Mouse (Mus musculus): ENCODE results near the gene Dusp27. TPM values are rescaled to one million over a fixed set of nuclear protein-coding genes. Genes with fewer than 3 reads are reported as not detected.

Dusp27 gene
- polyA plus RNA-seq, 1 experiment from 2014 or later, result 1.9 TPM

DNA sequence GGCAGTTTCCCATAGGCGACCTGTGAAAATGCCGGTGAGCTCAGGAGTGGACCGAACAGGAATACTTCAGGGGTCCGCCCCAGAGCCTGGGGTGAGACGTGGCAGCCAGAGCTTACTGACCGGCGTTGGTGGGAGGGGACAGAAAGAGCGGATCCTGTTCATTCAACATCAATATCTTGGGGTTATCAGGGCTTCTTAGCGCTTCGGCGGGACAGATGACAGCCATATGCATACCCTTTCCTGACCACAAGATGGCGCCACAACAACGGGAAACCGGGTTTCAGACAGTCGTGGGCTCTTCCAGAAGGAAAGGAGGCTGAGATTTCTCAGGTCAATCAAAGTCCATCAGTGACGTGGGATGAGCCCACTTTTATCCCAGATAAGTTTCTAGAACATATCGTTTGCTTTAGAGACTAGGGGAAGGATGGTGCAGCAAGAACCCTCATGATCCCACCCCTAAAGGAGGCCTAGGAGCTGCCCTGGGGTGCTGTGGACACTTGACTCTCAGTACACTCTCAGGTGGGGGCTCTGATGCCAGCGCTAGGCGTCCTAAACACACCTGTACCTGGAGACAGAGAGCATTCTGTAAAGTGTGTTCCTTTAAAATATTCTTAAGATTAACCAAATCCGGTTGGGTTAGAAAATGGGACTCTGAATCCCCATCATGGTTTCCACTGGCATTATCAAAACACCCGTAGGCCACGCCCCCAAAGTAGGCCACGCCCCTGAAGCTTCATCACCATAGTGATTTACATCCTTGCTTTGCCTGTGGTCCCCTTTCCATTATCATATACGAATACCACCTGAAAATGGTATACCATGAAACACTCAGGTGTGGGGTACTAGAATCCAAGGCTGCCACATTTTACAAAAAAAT lies 33.1 kb upstream of the Dusp27 start:
- Histone ChIP-seq H3K27me3 (ENCODE audit: control insufficient read depth, insufficient read depth, low read length) (no peaks in the 10 kb centered on the region; the same call in 1 of the 2 replicates), H3K36me3 (ENCODE audit: control insufficient read depth, insufficient read depth, low read length) (no peaks in the 10 kb centered on the region), H3K4me2 (ENCODE audit: low read depth, severe bottlenecking) (peak overlapping the region; percentile 32; the same call in 1 of the 2 replicates), H3K9ac (ENCODE audit: low read length) (no peak overlapping the region), H3K27ac (replicated peaks; ENCODE audit: low read depth, low read length) (no peak overlapping the region), H3K9me3 (ENCODE audit: control insufficient read depth, low read length) (no peaks in the 10 kb centered on the region), H3K4me3 (ENCODE audit: low read depth, low read length) (no peak overlapping the region), H3K4me1 (ENCODE audit: control insufficient read depth, insufficient read depth, low read length) (no peaks in the 10 kb centered on the region)
- 15% methylated on average over 24 of the region's 24 CpGs for WGBS
- peak; percentile 87 for DNase-seq (ENCODE audit: low spot score)
- ATAC-seq (ENCODE audit: insufficient number of reproducible peaks, low FRiP score, low TSS enrichment, low read depth), result 0 out of 2 replicates have a peak, but pooled peaks have one; percentile 29

DNA sequence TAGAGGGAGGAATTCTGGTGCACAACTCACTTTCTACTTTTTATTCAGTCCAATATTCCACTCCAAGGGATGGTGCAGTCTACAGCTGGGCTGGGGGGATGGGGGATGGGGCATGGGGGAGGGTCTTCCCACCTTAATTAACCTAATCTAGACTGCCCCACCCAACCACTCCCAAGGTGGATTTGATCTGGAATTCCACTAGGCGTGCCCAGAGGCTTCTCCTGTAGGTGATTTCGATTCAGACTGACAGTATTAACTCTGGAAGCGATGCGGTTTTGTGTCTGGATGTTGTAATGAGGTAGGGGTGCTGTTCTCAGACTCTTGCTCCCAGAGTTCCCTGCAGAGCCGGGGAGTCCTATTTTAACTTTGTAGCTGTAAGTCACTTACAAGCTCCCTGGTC lies 32.4 kb upstream of the Dusp27 start:
- H3K4me3 ChIP-seq (ENCODE audit: low read depth, low read length), result no peak overlapping the region
- no peaks in the 10 kb centered on the region for H3K9me3 ChIP-seq (ENCODE audit: control insufficient read depth, low read length)
- H3K4me1 ChIP-seq (ENCODE audit: control insufficient read depth, insufficient read depth, low read length), result no peaks in the 10 kb centered on the region
- no peak overlapping the region for H3K9ac ChIP-seq (ENCODE audit: low read length)
- H3K36me3 ChIP-seq (ENCODE audit: control insufficient read depth, insufficient read depth, low read length), result no peaks in the 10 kb centered on the region
- DNase-seq (ENCODE audit: low spot score) (no peak), ATAC-seq (ENCODE audit: insufficient number of reproducible peaks, low FRiP score, low TSS enrichment, low read depth) (no peak)
- H3K27ac ChIP-seq (replicated peaks; ENCODE audit: low read depth, low read length), result no peak overlapping the region
- no peak overlapping the region; the same call in 1 of the 2 replicates for H3K4me2 ChIP-seq (ENCODE audit: low read depth, severe bottlenecking)
- WGBS, result 52% methylated on average over 5 of the region's 5 CpGs
- peaks cover 4% of the 10 kb centered on the region for H3K27me3 ChIP-seq (ENCODE audit: control insufficient read depth, insufficient read depth, low read length)

DNA sequence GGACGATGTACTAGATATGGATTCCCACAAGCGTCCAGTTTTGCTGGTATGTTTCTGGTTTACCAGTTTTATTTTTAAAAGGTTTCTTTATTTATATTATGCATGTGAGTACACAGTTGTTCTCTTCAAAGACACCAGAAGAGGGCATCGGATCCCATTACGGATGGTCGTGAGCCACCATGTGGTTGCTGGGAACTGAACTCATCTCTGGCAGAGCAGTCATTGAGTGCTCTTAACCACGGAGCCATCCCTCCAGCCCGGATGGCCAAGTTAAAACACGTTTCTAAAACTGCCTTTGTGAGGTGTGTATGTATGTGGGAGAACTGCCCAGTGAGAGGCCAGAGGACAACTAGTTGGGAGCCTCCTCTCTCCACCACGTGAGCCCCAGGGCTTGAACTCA lies 30.9 kb upstream of the Dusp27 start:
- Histone ChIP-seq H3K4me2 (ENCODE audit: low read depth, severe bottlenecking) (no peak overlapping the region), H3K27ac (replicated peaks; ENCODE audit: low read depth, low read length) (no peak overlapping the region), H3K4me3 (ENCODE audit: low read depth, low read length) (no peak overlapping the region), H3K27me3 (ENCODE audit: control insufficient read depth, insufficient read depth, low read length) (peaks cover 13% of the 10 kb centered on the region), H3K9ac (ENCODE audit: low read length) (no peak overlapping the region), H3K36me3 (ENCODE audit: control insufficient read depth, insufficient read depth, low read length) (no peaks in the 10 kb centered on the region), H3K4me1 (ENCODE audit: control insufficient read depth, insufficient read depth, low read length) (no peaks in the 10 kb centered on the region), H3K9me3 (ENCODE audit: control insufficient read depth, low read length) (no peaks in the 10 kb centered on the region)
- 67% methylated on average over 9 of the region's 9 CpGs for WGBS
- DNase-seq (ENCODE audit: low spot score) (no peak), ATAC-seq (ENCODE audit: insufficient number of reproducible peaks, low FRiP score, low TSS enrichment, low read depth) (no peak)

DNA sequence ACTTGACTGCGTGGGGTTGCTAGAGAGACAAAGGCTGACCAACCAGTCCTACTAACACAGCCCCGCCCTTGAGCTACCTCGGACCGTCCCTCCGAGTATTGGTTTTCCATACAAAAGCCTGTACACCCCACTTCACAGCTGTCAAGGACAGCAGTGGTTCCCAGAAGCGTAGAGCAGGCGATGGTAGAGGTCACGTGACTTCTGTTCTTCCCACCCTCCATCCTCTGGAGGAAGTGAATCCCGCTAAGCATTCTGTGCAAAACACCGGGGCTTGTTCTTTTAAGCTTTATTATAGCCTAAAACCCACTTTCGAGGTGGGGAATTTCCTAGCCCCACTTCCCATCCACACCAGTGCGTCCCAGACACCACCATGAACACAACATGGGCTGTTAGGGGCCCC lies 30.0 kb upstream of the Dusp27 start:
- Histone ChIP-seq H3K36me3 (ENCODE audit: control insufficient read depth, insufficient read depth, low read length) (no peaks in the 10 kb centered on the region), H3K4me3 (ENCODE audit: low read depth, low read length) (no peak overlapping the region), H3K27me3 (ENCODE audit: control insufficient read depth, insufficient read depth, low read length) (peaks cover 13% of the 10 kb centered on the region), H3K4me1 (ENCODE audit: control insufficient read depth, insufficient read depth, low read length) (no peaks in the 10 kb centered on the region), H3K27ac (replicated peaks; ENCODE audit: low read depth, low read length) (no peak overlapping the region), H3K9me3 (ENCODE audit: control insufficient read depth, low read length) (no peaks in the 10 kb centered on the region), H3K9ac (ENCODE audit: low read length) (no peak overlapping the region), H3K4me2 (ENCODE audit: low read depth, severe bottlenecking) (no peak overlapping the region)
- 87% methylated on average over 12 of the region's 12 CpGs for WGBS
- DNase-seq (ENCODE audit: low spot score), result no peak
- no peak for ATAC-seq (ENCODE audit: insufficient number of reproducible peaks, low FRiP score, low TSS enrichment, low read depth)

DNA sequence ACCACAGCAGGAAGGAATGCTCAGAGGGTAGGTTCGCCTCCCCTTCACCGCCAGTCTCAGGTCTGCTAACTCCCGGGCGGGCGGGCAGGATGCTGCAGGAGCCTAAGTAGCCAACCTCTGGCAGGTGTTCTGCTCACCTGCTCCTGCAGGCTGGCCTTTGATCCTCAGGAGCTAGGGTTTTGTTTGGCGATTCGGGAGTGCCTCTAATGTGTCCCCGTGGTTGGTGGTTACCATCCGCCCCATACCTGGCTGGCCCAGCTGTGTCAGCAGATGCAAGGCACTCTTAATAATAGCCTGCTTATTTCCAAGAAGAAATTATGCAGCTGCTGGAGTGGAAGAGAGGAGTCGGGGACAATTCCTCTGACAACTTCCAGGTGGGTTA lies 27.4 kb upstream of the Dusp27 start:
- H3K27me3 ChIP-seq (ENCODE audit: control insufficient read depth, insufficient read depth, low read length), result peaks cover 13% of the 10 kb centered on the region
- H3K36me3 ChIP-seq (ENCODE audit: control insufficient read depth, insufficient read depth, low read length), result no peaks in the 10 kb centered on the region
- WGBS, result 29% methylated on average over 10 of the region's 10 CpGs
- no peak overlapping the region for H3K4me3 ChIP-seq (ENCODE audit: low read depth, low read length)
- DNase-seq (ENCODE audit: low spot score) (no peak), ATAC-seq (ENCODE audit: insufficient number of reproducible peaks, low FRiP score, low TSS enrichment, low read depth) (no peak)
- H3K9ac ChIP-seq (ENCODE audit: low read length), result no peak overlapping the region
- no peaks in the 10 kb centered on the region for H3K9me3 ChIP-seq (ENCODE audit: control insufficient read depth, low read length)
- no peaks in the 10 kb centered on the region for H3K4me1 ChIP-seq (ENCODE audit: control insufficient read depth, insufficient read depth, low read length)
- H3K27ac ChIP-seq (replicated peaks; ENCODE audit: low read depth, low read length), result no peak overlapping the region
- no peak overlapping the region for H3K4me2 ChIP-seq (ENCODE audit: low read depth, severe bottlenecking)

DNA sequence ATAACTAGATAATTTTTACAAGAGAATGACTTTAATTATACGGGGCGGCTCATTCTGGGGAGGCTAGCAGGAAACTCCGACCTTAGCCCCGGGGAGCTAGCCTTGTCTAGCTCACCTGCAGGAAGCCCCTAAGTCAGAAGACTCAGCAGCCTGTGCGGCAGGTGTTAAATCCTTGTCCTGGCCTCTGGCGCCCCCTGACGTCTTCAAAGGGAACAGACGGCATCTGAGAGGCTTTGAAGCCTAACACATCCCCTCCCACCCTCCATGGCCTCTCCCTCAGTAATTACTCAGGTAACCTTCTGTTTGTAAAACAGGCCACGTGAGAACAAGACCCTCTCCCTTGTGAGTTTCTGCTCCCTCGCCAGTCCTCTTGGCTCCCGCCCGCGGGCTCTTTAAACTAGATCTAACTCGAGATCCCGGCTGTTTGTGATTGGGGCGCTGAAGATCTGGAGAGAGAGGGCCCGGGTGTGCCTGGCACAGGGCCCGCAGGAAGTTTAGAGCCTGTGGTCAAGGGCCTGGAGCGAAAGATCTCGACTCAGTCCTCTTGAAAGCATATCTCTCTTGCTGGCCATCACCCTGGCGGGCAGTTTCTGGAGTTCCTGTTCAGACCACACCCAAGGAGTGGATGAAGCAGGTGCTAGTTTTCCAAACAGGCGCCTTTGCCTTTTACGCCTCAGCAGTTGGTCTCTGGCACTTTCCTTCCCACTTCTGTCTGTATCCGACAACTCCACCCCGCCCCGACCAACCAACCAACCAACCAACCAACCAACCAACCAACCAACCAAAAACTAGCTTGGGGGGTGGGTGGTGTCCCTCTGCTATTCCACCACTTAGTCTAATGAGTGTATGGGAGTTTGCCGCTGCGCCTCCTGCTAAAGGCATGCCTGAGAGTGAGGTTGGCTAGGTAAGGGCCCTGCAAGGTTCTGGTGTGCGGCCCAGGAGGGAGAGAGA lies 26.7 kb upstream of the Dusp27 start:
- H3K4me2 ChIP-seq (ENCODE audit: low read depth, severe bottlenecking), result peak overlapping the region; percentile 37
- H3K9me3 ChIP-seq (ENCODE audit: control insufficient read depth, low read length), result no peaks in the 10 kb centered on the region
- WGBS, result 8% methylated on average over 29 of the region's 29 CpGs
- H3K27me3 ChIP-seq (ENCODE audit: control insufficient read depth, insufficient read depth, low read length), result peaks cover 13% of the 10 kb centered on the region
- H3K4me3 ChIP-seq (ENCODE audit: low read depth, low read length), result no peak overlapping the region
- no peaks in the 10 kb centered on the region for H3K4me1 ChIP-seq (ENCODE audit: control insufficient read depth, insufficient read depth, low read length)
- ATAC-seq (ENCODE audit: insufficient number of reproducible peaks, low FRiP score, low TSS enrichment, low read depth) (peak; percentile 50; the same call in 1 of the 2 replicates), DNase-seq (ENCODE audit: low spot score) (peak; percentile 90)
- no peak overlapping the region for H3K9ac ChIP-seq (ENCODE audit: low read length)
- no peaks in the 10 kb centered on the region for H3K36me3 ChIP-seq (ENCODE audit: control insufficient read depth, insufficient read depth, low read length)
- H3K27ac ChIP-seq (replicated peaks; ENCODE audit: low read depth, low read length), result no peak overlapping the region

DNA sequence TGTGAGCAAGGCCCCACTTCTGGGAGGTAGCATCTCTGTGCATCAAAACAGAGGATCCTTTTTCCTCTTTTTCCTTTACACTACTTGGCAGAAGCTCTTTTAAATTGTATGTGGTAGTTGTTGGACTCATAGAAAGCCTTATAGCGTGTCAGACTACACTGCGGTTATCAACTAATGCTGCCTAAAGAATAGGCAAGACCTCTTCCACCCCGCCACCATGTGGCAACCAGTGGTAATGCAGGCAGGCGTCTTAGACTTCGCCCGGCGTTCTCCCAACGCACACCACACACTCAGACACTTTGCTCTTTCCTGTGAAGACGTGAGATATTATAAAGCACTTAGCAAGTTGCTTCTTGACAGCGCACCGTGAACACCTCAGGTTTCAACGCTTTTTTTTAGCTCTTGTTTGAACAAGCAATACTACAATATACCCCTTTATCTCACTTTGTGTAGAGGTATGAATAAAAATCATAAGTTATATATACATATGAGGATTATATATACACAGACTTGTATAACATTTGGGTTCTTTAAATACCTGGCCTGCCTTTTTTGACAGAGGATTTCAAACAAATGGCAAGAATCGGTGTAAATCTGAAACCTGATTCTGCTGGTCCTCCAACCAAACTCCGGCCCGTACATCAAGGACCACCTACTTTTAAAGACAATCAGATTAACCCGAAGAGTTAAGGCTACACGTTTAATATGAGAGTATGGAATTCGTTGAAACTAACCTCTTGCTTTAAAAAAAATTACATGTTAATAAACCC lies 25.8 kb upstream of the Dusp27 start:
- no peak overlapping the region for H3K4me3 ChIP-seq (ENCODE audit: low read depth, low read length)
- WGBS, result 14% methylated on average over 18 of the region's 18 CpGs
- H3K4me1 ChIP-seq (ENCODE audit: control insufficient read depth, insufficient read depth, low read length), result no peaks in the 10 kb centered on the region
- H3K36me3 ChIP-seq (ENCODE audit: control insufficient read depth, insufficient read depth, low read length), result no peaks in the 10 kb centered on the region
- H3K9me3 ChIP-seq (ENCODE audit: control insufficient read depth, low read length), result no peaks in the 10 kb centered on the region
- H3K9ac ChIP-seq (ENCODE audit: low read length), result no peak overlapping the region
- H3K27me3 ChIP-seq (ENCODE audit: control insufficient read depth, insufficient read depth, low read length), result peaks cover 13% of the 10 kb centered on the region
- no peak overlapping the region for H3K4me2 ChIP-seq (ENCODE audit: low read depth, severe bottlenecking)
- peak; percentile 95 for DNase-seq (ENCODE audit: low spot score)
- peak; percentile 28; the same call in 1 of the 2 replicates for ATAC-seq (ENCODE audit: insufficient number of reproducible peaks, low FRiP score, low TSS enrichment, low read depth)
- H3K27ac ChIP-seq (replicated peaks; ENCODE audit: low read depth, low read length), result no peak overlapping the region

DNA sequence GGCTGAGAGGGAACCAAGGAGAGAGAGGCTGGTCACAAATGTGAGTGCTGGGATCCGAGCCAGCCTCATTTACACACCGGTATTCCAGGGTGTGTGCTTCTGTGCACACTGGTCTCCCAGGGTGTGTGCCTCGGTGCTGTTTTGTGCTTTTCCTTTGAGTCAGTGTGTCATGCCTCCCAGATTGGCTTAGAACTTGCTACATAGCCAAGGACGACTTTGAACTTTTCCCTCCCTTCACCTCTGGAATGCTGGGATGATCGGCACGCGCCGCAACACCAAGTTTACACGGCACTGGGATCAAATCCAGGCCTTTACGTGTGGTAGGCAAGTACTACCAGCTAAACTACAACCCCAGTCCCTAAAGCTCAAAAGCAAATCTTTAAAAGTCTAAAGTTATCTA lies 24.3 kb upstream of the Dusp27 start:
- H3K27me3 ChIP-seq (ENCODE audit: control insufficient read depth, insufficient read depth, low read length), result peaks cover 13% of the 10 kb centered on the region
- no peak for ATAC-seq (ENCODE audit: insufficient number of reproducible peaks, low FRiP score, low TSS enrichment, low read depth)
- WGBS, result 91% methylated on average over 10 of the region's 10 CpGs
- no peak for DNase-seq (ENCODE audit: low spot score)
- H3K4me1 ChIP-seq (ENCODE audit: control insufficient read depth, insufficient read depth, low read length), result no peaks in the 10 kb centered on the region
- H3K4me2 ChIP-seq (ENCODE audit: low read depth, severe bottlenecking), result no peak overlapping the region
- no peaks in the 10 kb centered on the region for H3K9me3 ChIP-seq (ENCODE audit: control insufficient read depth, low read length)
- no peak overlapping the region for H3K9ac ChIP-seq (ENCODE audit: low read length)
- H3K27ac ChIP-seq (replicated peaks; ENCODE audit: low read depth, low read length), result no peak overlapping the region
- no peak overlapping the region for H3K4me3 ChIP-seq (ENCODE audit: low read depth, low read length)
- no peaks in the 10 kb centered on the region for H3K36me3 ChIP-seq (ENCODE audit: control insufficient read depth, insufficient read depth, low read length)

Measured in limb, embryonic 11.5 days (tissue).